13 mouse cellular contexts compared by ENCODE assay signal in the genomic region with DNA sequence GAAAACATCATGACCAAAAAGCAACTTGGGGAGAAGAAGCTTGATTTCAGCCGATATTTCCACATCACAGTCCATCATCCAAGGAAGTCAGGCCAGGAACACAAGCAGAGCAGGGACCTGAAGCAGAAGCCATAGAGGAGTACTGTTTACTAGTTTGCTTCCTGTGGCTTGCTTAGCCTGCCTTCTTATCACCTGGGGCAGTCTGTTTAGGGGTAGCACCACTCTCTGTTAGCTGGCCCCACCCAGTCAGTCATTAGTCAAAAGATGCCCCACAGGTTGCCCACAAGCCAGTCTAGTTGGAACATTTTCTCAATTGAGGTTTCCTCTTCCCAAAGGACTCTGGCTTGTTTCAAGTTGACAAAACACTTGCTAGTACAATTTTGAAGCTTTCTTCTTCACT.
"Had no signal": no experiment of that assay in that cellular context is flagged by ENCODE, and none has a peak within 500 bp of the region (broad histone marks: within the 10 kb centered on the region; RNA-seq: fewer than 3 reads in every experiment).

No protein-coding gene starts in this region.

- H3K9me3 ChIP-seq: limb, embryonic 12.5 days; lung, embryonic 15.5 days; midbrain, embryonic 13.5 days had no signal

- H3K36me3 ChIP-seq: limb, embryonic 12.5 days; lung, embryonic 15.5 days; midbrain, embryonic 13.5 days had no signal

- H3K27ac ChIP-seq: limb, embryonic 12.5 days; lung, embryonic 15.5 days; macrophage; midbrain, embryonic 13.5 days had no signal

- H3K9ac ChIP-seq: limb, embryonic 12.5 days; lung, embryonic 15.5 days; midbrain, embryonic 13.5 days had no signal

- H3K4me2 ChIP-seq: limb, embryonic 12.5 days; lung, embryonic 15.5 days; midbrain, embryonic 13.5 days had no signal

- H3K4me1 ChIP-seq: limb, embryonic 12.5 days; lung, embryonic 15.5 days; midbrain, embryonic 13.5 days had no signal

- H3K4me3 ChIP-seq: limb, embryonic 12.5 days; lung, embryonic 15.5 days; midbrain, embryonic 13.5 days had no signal

- DNase-seq: kidney, adult 18-20 months; kidney, postnatal 14 days; layer of hippocampus, adult 9-11 months; layer of hippocampus, postnatal 36 days; lung, postnatal 14 days; right cerebral cortex, postnatal 4 days; spleen, adult 18-20 months; thymus, adult 18-20 months; thymus, postnatal 14 days had no signal

- ATAC-seq: midbrain, embryonic 13.5 days had no signal
